Mouse (Mus musculus): ENCODE results near the gene Tpi1. TPM values are rescaled to one million over a fixed set of nuclear protein-coding genes. Genes with fewer than 3 reads are reported as not detected.

The Tpi1 gene
- total RNA-seq (2021) (100 to 1,000 TPM; 788 to 884 TPM), polyA plus RNA-seq (2012; rRNA removed) (870 and 1,222 TPM in 2 replicates)
- long read RNA-seq, transcript Tpi1-205 (7 exons, 1,607 nt), result major isoform, 631 of 654 reads
- long read RNA-seq, partial matches to known transcripts, result 7 of 654 reads
- long read RNA-seq, other reads (novel, unspliced or antisense), result 14 of 654 reads

GRCm38 (mm10) chr6:124813933-124814332 is at the start of gene Tpi1:
Gene Tpi1 (minus strand): TSS chr6:124814296.
- H3K27me3 ChIP-seq (ENCODE audit: control insufficient read depth, insufficient read depth, low read length), result no peaks in the 10 kb centered on the region
- H3K4me1 ChIP-seq (ENCODE audit: control insufficient read depth, insufficient read depth, low read length), result peaks cover 8% of the 10 kb centered on the region
- H3K27ac ChIP-seq, result peak within 1 kb of the TSS; percentile 92
- under 1% methylated on average over 22 of the region's 22 CpGs for WGBS
- H3K36me3 ChIP-seq (ENCODE audit: control insufficient read depth, insufficient read depth, low read length), result no peaks in the 10 kb centered on the region; the same call in 1 of the 2 replicates
- intact Hi-C loops (cut with DNase I), result no loop called here
- peak within 1 kb of the TSS; percentile 85 for H3K4me3 ChIP-seq
- H3K79me2 ChIP-seq (replicated peaks; ENCODE audit: control insufficient read depth, insufficient read depth, low read length), result no peaks in the 10 kb centered on the region
- TF ChIP-seq POLR2A (IDR thresholded peaks at IDR 0.05; ENCODE audit: insufficient read depth, low read depth, low read length), result peak; percentile 99
- TF ChIP-seq EP300 (IDR thresholded peaks at IDR 0.05; ENCODE audit: insufficient read depth, low read depth, low read length), result peak; percentile 91
- no peak for TF ChIP-seq CTCF (IDR thresholded peaks at IDR 0.05)
- H3K9ac ChIP-seq (ENCODE audit: low read depth, low read length), result peak within 1 kb of the TSS; percentile 70
- peak; percentile 92 to 93 for DNase-seq

GRCm38 (mm10) chr6:124863125-124863657 is 49.1 kb upstream of the Tpi1 start:
- Histone ChIP-seq H3K4me3 (peak overlapping the region; percentile 42), H3K4me1 (ENCODE audit: control insufficient read depth, insufficient read depth, low read length) (peaks cover 1% of the 10 kb centered on the region; the same call in 1 of the 2 replicates), H3K27ac (no peak overlapping the region), H3K27me3 (ENCODE audit: control insufficient read depth, insufficient read depth, low read length) (no peaks in the 10 kb centered on the region), H3K79me2 (replicated peaks; ENCODE audit: control insufficient read depth, insufficient read depth, low read length) (no peaks in the 10 kb centered on the region), H3K36me3 (ENCODE audit: control insufficient read depth, insufficient read depth, low read length) (no peaks in the 10 kb centered on the region), H3K9ac (ENCODE audit: low read depth, low read length) (peak overlapping the region; percentile 26; the same call in 1 of the 2 replicates)
- 1% methylated on average over 11 of the region's 16 CpGs for WGBS
- TF ChIP-seq EP300 (IDR thresholded peaks at IDR 0.05; ENCODE audit: insufficient read depth, low read depth, low read length) (no peak), CTCF (IDR thresholded peaks at IDR 0.05) (no peak), POLR2A (IDR thresholded peaks at IDR 0.05; ENCODE audit: insufficient read depth, low read depth, low read length) (no peak)
- no peak for DNase-seq
- intact Hi-C loops (cut with DNase I), result loop anchor here (5.0 kb wide), 1 partner anchor 219 kb away; no protein-coding TSS in a partner anchor

- TF ChIP-seq POLR2A (IDR thresholded peaks at IDR 0.05; ENCODE audit: insufficient read depth, low read depth, low read length) (no peak), EP300 (IDR thresholded peaks at IDR 0.05; ENCODE audit: insufficient read depth, low read depth, low read length) (no peak), CTCF (IDR thresholded peaks at IDR 0.05) (no peak)
- H3K36me3 ChIP-seq (ENCODE audit: control insufficient read depth, insufficient read depth, low read length), result no peaks in the 10 kb centered on the region
- H3K4me1 ChIP-seq (ENCODE audit: control insufficient read depth, insufficient read depth, low read length), result peaks cover 1% of the 10 kb centered on the region; the same call in 1 of the 2 replicates
- DNase-seq, result no peak
- no peaks in the 10 kb centered on the region for H3K27me3 ChIP-seq (ENCODE audit: control insufficient read depth, insufficient read depth, low read length)
- H3K79me2 ChIP-seq (replicated peaks; ENCODE audit: control insufficient read depth, insufficient read depth, low read length), result no peaks in the 10 kb centered on the region
- intact Hi-C loops (cut with DNase I), result loop anchor here (5.0 kb wide), 1 partner anchor 220 kb away; no protein-coding TSS in a partner anchor
- no peak overlapping the region for H3K9ac ChIP-seq (ENCODE audit: low read depth, low read length)
- H3K27ac ChIP-seq, result no peak overlapping the region
- 15% methylated on average over 8 of the region's 8 CpGs for WGBS
- no peak overlapping the region for H3K4me3 ChIP-seq
Observed at GRCm38 (mm10) chr6:124862406-124863124, 48.5 kb upstream of the Tpi1 start.

- 60% methylated on average over 3 of the region's 3 CpGs for WGBS
- no peak for DNase-seq
- intact Hi-C loops (cut with DNase I), result loop anchor here (5.0 kb wide), 1 partner anchor 220 kb away; no protein-coding TSS in a partner anchor
- TF ChIP-seq EP300 (IDR thresholded peaks at IDR 0.05; ENCODE audit: insufficient read depth, low read depth, low read length), result no peak
- no peak for TF ChIP-seq CTCF (IDR thresholded peaks at IDR 0.05)
- TF ChIP-seq POLR2A (IDR thresholded peaks at IDR 0.05; ENCODE audit: insufficient read depth, low read depth, low read length), result no peak
- Histone ChIP-seq H3K4me3 (no peak overlapping the region), H3K27me3 (ENCODE audit: control insufficient read depth, insufficient read depth, low read length) (no peaks in the 10 kb centered on the region), H3K27ac (no peak overlapping the region), H3K9ac (ENCODE audit: low read depth, low read length) (no peak overlapping the region), H3K4me1 (ENCODE audit: control insufficient read depth, insufficient read depth, low read length) (peaks cover 1% of the 10 kb centered on the region; the same call in 1 of the 2 replicates), H3K79me2 (replicated peaks; ENCODE audit: control insufficient read depth, insufficient read depth, low read length) (no peaks in the 10 kb centered on the region), H3K36me3 (ENCODE audit: control insufficient read depth, insufficient read depth, low read length) (no peaks in the 10 kb centered on the region)
Observed at GRCm38 (mm10) chr6:124861802-124862201, 47.7 kb upstream of the Tpi1 start.

GRCm38 (mm10) chr6:124861266-124861665 is 47.2 kb upstream of the Tpi1 start:
- no peak for DNase-seq
- H3K9ac ChIP-seq (ENCODE audit: low read depth, low read length), result no peak overlapping the region
- H3K27ac ChIP-seq, result no peak overlapping the region
- H3K79me2 ChIP-seq (replicated peaks; ENCODE audit: control insufficient read depth, insufficient read depth, low read length), result no peaks in the 10 kb centered on the region
- no peak overlapping the region for H3K4me3 ChIP-seq
- WGBS, result 86% methylated on average over 19 of the region's 19 CpGs
- TF ChIP-seq POLR2A (IDR thresholded peaks at IDR 0.05; ENCODE audit: insufficient read depth, low read depth, low read length), result no peak
- no peak for TF ChIP-seq CTCF (IDR thresholded peaks at IDR 0.05)
- peaks cover 3% of the 10 kb centered on the region for H3K4me1 ChIP-seq (ENCODE audit: control insufficient read depth, insufficient read depth, low read length)
- intact Hi-C loops (cut with DNase I), result loop anchor here (5.0 kb wide), 1 partner anchor 221 kb away; no protein-coding TSS in a partner anchor
- H3K27me3 ChIP-seq (ENCODE audit: control insufficient read depth, insufficient read depth, low read length), result no peaks in the 10 kb centered on the region
- no peaks in the 10 kb centered on the region for H3K36me3 ChIP-seq (ENCODE audit: control insufficient read depth, insufficient read depth, low read length)
